Mouse (Mus musculus) ES-E14 (cell line): Measurements from ENCODE around the gene Rbfox2.

ENCODE experiments used
- CHD2 ChIP-seq: IDR thresholded peaks from 2 replicates; pipeline ENCODE4 v1.6.1; 2014; ENCODE audit warnings: mild to moderate bottlenecking, low read depth, low read length, inconsistent platforms
- HCFC1 ChIP-seq: IDR thresholded peaks from 2 replicates; pipeline ENCODE4 v1.6.1; 2012; ENCODE audit warnings: low read length, inconsistent platforms, borderline replicate concordance; ENCODE audit not compliant: insufficient read depth
- MAFK ChIP-seq: IDR thresholded peaks from 2 replicates; pipeline ENCODE4 v1.6.1; 2014; ENCODE audit warnings: mild to moderate bottlenecking, low read depth, low read length, inconsistent platforms; ENCODE audit not compliant: insufficient read depth
- ZC3H11A ChIP-seq: IDR thresholded peaks from 2 replicates; pipeline ENCODE4 v1.6.1; 2012; ENCODE audit warnings: low read depth, mild to moderate bottlenecking, inconsistent platforms, low read length, borderline replicate concordance

DNA sequence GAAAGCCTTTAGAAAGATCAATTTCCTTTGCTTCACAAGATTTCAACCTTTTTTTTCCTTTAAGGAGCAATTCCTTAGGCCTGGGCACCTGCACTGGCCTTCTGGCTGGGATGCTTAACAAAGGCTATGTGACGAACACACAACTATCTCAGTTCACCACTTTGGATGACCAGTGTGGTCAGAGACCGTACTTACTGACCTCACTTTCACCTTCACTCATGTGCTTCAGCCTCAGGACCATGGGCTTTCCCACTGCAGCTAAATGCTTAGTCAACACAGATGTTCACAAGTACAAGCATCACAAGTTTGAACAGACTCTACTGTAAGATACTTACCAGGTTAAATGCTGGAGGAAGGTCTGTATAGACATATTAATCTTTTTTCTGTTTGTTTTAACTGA is 194.4 kb downstream of the Rbfox2 start:
- TF ChIP-seq HCFC1 = no peak
- TF ChIP-seq ZC3H11A = no peak
- no peak for TF ChIP-seq CHD2
- TF ChIP-seq MAFK = no peak
